Mouse (Mus musculus) limb, embryonic 15.5 days (tissue): ENCODE data around the gene Jazf1. TPM values are rescaled to one million over a fixed set of nuclear protein-coding genes. Genes with fewer than 3 reads are reported as not detected.

Experiments used
- ATAC-seq: fragments of 200-750 bp; cut with Nextera tagmentation; 2 replicates; pipeline ENCODE4 v1.8.0; 2017; ENCODE audit warnings: low read depth, moderate TSS enrichment; ENCODE audit not compliant: insufficient number of reproducible peaks, low FRiP score, low TSS enrichment
- H3K27ac ChIP-seq: fragments of 300-500 bp; sonication (generic); 2 replicates; pipeline ENCODE4 v1.5.1; 2015; ENCODE audit warnings: moderate library complexity, mild to moderate bottlenecking, inconsistent platforms
- H3K27me3 ChIP-seq: fragments of 300-500 bp; sonication (generic); 2 replicates; pipeline ENCODE4 v1.6.1; 2015; ENCODE audit warnings: inconsistent platforms
- H3K36me3 ChIP-seq: fragments of 300-500 bp; sonication (generic); 2 replicates; pipeline ENCODE4 v1.6.1; 2015; ENCODE audit warnings: inconsistent platforms
- H3K4me1 ChIP-seq: fragments of 300-500 bp; sonication (generic); 2 replicates; pipeline ENCODE4 v1.6.1; 2015; ENCODE audit warnings: inconsistent platforms
- H3K4me2 ChIP-seq: fragments of 300-500 bp; sonication (generic); 2 replicates; pipeline ENCODE4 v1.6.1; 2015; ENCODE audit warnings: mild to moderate bottlenecking, inconsistent platforms
- H3K4me3 ChIP-seq: fragments of 300-500 bp; sonication (generic); 2 replicates; pipeline ENCODE4 v1.5.1; 2015; ENCODE audit warnings: mild to moderate bottlenecking, inconsistent platforms
- H3K9ac ChIP-seq: fragments of 300-500 bp; sonication (generic); 2 replicates; pipeline ENCODE4 v1.6.1; 2015; ENCODE audit warnings: inconsistent platforms
- H3K9me3 ChIP-seq: fragments of 300-500 bp; sonication (generic); 2 replicates; pipeline ENCODE4 v1.6.1; 2016; ENCODE audit warnings: inconsistent platforms
- WGBS: fragments of 180-500 bp; shearing (Covaris S2); methylation state at CpG from one replicate; pipeline ENCODE4 v1.1.7; 2015; 5-methylcytosine and 5-hydroxymethylcytosine counted together
- polyA plus RNA-seq: library from polyadenylated mRNA; unstranded; fragments of >200 nt; fragmentation: Nextera tagmentation; extraction: Ambion mirVana; gene quantifications from 2 replicates; pipeline ENCODE4 v1.2.1, GENCODE M21; 2015

The Jazf1 gene
- polyA plus RNA-seq, 1 experiment from 2014 or later = 21.0 TPM

DNA sequence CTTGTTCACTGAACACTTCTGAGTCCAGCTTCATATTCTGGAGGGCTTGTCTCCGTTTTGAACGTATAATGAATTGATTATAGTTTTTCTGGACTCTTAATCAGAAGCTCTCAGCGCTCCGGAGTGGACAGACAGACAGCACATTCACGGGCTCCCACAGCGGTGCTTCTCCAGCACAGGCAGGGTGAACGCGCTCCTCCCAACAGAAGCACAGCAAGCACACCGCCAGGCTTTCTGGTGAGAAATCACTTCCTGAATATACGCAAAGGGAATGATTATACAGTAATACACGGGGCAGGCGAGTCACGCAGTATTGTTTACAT is 174.0 kb downstream of the Jazf1 start:
- Histone ChIP-seq H3K4me3 (no peak overlapping the region), H3K4me1 (peaks cover 10% of the 10 kb centered on the region; the same call in 1 of the 2 replicates), H3K9me3 (no peaks in the 10 kb centered on the region), H3K36me3 (0 out of 2 replicates have a peak, but pooled peaks cover 3% of the 10 kb centered on the region), H3K9ac (no peak overlapping the region), H3K4me2 (no peak overlapping the region), H3K27ac (no peak overlapping the region), H3K27me3 (no peaks in the 10 kb centered on the region)
- whole genome bisulfite sequencing = 66% methylated on average over 13 of the region's 13 CpGs
- no peak for ATAC-seq

DNA sequence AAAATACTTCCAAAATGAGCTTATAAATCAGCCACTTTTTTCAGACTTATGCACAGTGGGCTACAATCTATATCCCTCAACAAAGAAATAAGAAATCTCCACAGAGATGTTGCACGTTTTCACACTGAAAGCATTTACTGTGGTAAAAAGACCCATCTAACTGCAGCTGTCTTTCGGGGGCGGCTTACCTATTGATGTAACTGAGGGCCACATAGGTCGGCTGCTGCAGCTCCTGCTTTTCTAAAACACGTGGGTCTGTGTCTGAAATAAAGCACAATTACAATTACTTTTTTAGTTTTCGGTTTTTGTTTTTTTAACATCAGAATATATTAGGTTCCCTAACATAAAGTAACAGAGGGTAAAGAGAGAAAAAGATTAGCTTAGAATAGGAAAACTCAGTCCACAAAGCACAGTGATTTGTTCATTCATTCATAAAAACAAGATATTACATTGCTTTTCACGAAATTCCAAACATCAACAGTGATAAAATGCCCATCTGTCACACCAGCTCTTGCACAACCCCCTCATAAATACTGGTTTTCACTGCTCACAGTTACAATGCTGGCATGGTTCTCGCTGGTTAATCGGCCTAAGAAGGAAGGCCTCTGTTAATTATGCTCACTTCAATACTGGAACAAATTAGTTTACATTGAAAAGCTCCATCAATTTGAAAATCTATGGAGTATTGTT is 174.5 kb downstream of the Jazf1 start:
- Histone ChIP-seq H3K27ac (no peak overlapping the region), H3K36me3 (0 out of 2 replicates have a peak, but pooled peaks cover 3% of the 10 kb centered on the region), H3K27me3 (no peaks in the 10 kb centered on the region), H3K4me2 (no peak overlapping the region), H3K9me3 (no peaks in the 10 kb centered on the region), H3K4me3 (no peak overlapping the region), H3K9ac (no peak overlapping the region), H3K4me1 (peaks cover 10% of the 10 kb centered on the region; the same call in 1 of the 2 replicates)
- 51% methylated on average over 9 of the region's 9 CpGs for WGBS
- ATAC-seq = no peak

DNA sequence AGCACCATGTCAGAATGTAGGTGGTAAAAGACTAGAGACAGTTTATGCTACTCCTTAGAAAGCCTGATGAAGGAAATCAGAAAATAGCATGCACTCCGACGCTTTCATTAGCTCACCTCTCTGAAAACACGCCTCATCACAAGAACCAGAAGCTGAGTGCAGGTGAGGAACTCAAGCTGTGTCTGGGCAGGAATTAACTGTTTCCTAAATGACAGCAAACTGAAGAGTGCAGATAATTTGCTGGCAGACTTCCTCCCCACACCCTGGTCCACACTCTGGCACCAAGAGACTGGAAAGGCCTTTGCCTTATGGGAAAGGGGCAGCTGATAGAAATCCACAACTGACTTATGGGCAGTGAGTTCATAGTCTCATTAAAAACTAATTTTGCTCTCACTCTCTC is 175.5 kb downstream of the Jazf1 start:
- no peak overlapping the region for H3K9ac ChIP-seq
- ATAC-seq = no peak
- no peaks in the 10 kb centered on the region for H3K27me3 ChIP-seq
- H3K4me3 ChIP-seq = no peak overlapping the region
- H3K9me3 ChIP-seq = no peaks in the 10 kb centered on the region
- no peak overlapping the region for H3K27ac ChIP-seq
- peaks cover 10% of the 10 kb centered on the region; the same call in 1 of the 2 replicates for H3K4me1 ChIP-seq
- no peak overlapping the region for H3K4me2 ChIP-seq
- 0 out of 2 replicates have a peak, but pooled peaks cover 3% of the 10 kb centered on the region for H3K36me3 ChIP-seq
- 51% methylated on average over 3 of the region's 3 CpGs for WGBS

DNA sequence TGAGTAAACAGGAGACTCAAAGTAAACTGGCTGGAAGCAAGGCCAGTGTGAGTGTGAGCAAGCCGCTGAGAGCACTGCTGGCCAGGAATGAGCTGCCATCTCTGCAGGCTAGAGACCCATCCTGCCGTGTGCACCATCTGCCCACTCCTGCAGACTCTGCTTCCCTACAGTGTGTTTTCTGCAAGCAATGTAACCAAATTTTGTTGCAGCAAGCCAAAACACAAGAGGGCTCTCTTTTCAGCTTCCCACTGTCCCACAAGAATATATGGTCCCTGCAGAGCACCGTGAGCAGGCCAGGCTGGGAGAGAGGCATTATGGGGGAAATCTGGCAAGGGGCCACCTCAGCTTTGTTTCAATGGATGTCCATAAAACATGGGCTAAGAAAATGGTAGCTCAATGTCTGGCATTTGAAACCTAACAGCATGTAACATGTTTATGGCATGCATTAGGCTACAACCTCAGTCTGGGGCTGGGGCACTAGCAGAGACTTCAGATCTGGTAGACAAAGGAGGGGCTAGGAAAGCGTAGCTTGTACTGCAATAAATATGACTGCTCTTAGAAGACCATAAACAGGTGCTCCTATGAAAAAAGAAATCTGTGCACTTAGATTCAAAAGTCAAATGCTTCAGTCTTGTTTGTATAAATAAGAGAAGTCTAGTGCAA is 180.8 kb downstream of the Jazf1 start:
- WGBS = 41% methylated on average over 4 of the region's 4 CpGs
- ATAC-seq = no peak
- no peak overlapping the region for H3K27ac ChIP-seq
- H3K4me1 ChIP-seq = no peaks in the 10 kb centered on the region
- 0 out of 2 replicates have a peak, but pooled peaks cover 3% of the 10 kb centered on the region for H3K36me3 ChIP-seq
- no peak overlapping the region for H3K9ac ChIP-seq
- no peak overlapping the region for H3K4me3 ChIP-seq
- no peaks in the 10 kb centered on the region for H3K27me3 ChIP-seq
- H3K4me2 ChIP-seq = no peak overlapping the region
- H3K9me3 ChIP-seq = no peaks in the 10 kb centered on the region

DNA sequence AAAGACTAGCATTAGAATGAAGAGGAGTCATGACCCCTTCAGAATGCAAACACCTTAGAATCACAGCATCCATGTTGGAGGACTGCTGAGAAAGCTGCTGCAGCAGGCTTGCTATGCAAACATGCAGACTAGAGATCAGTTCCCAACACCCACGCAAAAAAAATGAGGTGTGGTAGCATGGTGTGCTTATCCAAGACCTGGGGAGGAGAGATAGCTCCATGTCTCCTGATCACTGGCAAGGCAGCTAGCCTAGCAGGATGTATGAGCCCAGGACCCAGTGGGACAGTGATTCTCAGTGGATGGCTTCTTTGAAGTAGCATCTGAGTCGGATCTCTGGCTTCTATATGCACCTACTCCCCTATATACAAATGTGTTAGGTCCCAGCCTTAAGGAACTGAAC is 184.7 kb downstream of the Jazf1 start:
- no peak overlapping the region for H3K9ac ChIP-seq
- no peak overlapping the region for H3K4me2 ChIP-seq
- no peak overlapping the region for H3K27ac ChIP-seq
- 71% methylated on average over 2 of the region's 2 CpGs for WGBS
- no peaks in the 10 kb centered on the region for H3K36me3 ChIP-seq
- H3K9me3 ChIP-seq = no peaks in the 10 kb centered on the region
- no peak for ATAC-seq
- H3K4me1 ChIP-seq = no peaks in the 10 kb centered on the region
- no peaks in the 10 kb centered on the region for H3K27me3 ChIP-seq
- no peak overlapping the region for H3K4me3 ChIP-seq

DNA sequence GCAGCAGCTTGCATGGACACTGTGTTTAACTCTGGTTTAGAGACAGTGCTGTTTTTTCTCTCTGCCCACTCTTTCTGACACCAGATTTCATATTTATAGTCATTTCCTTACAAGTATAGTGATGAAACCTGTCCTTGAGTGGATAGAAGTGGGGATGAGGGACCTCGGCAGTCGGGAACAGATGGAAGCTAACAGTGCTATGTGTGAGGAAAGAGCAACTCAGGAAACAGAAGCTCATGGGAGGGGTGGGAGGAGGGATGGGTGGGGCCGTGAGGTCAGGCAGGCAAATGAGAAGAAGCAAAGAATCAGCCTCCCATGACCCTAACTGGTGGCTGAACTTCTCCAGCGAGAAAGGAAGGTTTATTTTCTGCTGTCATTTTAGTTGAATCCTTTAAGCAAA is 191.3 kb downstream of the Jazf1 start:
- no peak overlapping the region for H3K27ac ChIP-seq
- H3K27me3 ChIP-seq = no peaks in the 10 kb centered on the region
- H3K4me2 ChIP-seq = no peak overlapping the region
- no peaks in the 10 kb centered on the region for H3K36me3 ChIP-seq
- H3K4me3 ChIP-seq = no peak overlapping the region
- ATAC-seq = no peak
- H3K9me3 ChIP-seq = no peaks in the 10 kb centered on the region
- WGBS = 29% methylated on average over 4 of the region's 4 CpGs
- no peaks in the 10 kb centered on the region for H3K4me1 ChIP-seq
- no peak overlapping the region for H3K9ac ChIP-seq

DNA sequence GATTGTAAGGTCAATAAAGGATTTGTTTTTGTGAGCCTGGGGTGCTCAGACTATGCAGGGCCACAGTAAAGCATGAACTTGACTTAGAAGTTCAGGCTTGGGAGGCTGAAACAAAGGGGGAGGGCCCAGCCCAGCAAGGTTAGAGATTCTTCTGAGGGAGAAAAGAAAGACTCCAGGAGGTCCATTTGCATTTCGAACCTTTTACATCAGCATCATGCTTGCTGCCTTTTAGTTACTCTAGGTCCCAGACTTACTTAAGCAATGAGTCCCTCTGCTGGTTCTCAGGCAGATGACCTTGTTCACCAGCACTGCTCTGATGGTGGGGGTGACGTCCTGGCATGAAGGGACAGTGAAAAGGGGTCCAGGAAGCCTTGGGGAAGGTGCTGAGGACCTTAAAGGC is 197.1 kb downstream of the Jazf1 start:
- H3K4me3 ChIP-seq = no peak overlapping the region
- H3K27me3 ChIP-seq = no peaks in the 10 kb centered on the region
- no peaks in the 10 kb centered on the region for H3K36me3 ChIP-seq
- no peak overlapping the region for H3K27ac ChIP-seq
- no peaks in the 10 kb centered on the region for H3K9me3 ChIP-seq
- no peak overlapping the region for H3K9ac ChIP-seq
- no peak for ATAC-seq
- H3K4me2 ChIP-seq = no peak overlapping the region
- 0 out of 2 replicates have a peak, but pooled peaks cover 14% of the 10 kb centered on the region for H3K4me1 ChIP-seq
- WGBS = 24% methylated on average over 2 of the region's 2 CpGs

DNA sequence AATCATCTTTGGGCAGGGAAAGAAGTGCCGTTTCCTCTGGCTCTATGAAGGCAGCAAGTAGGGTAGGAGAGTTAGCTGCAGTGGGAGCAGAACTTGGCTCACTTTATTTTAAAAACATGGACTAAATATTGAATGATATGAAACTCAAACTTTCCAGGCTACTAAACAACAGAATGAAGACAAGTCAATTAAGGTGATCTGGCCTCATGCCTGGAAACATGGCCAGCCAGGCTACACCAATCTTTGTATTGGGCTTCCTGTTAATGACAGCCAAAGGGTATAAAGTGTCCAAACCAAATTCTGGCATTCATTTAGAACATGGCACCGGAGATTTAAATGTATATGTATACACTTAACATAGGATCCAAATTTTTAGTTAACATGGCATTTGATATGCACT is 199.2 kb downstream of the Jazf1 start:
- no peak overlapping the region for H3K27ac ChIP-seq
- no peaks in the 10 kb centered on the region for H3K9me3 ChIP-seq
- no peaks in the 10 kb centered on the region for H3K36me3 ChIP-seq
- WGBS = 56% methylated on average over 2 of the region's 2 CpGs
- no peak overlapping the region for H3K4me3 ChIP-seq
- H3K27me3 ChIP-seq = 0 out of 2 replicates have a peak, but pooled peaks cover 4% of the 10 kb centered on the region
- no peak for ATAC-seq
- no peak overlapping the region for H3K9ac ChIP-seq
- no peak overlapping the region for H3K4me2 ChIP-seq
- peaks cover 29% of the 10 kb centered on the region for H3K4me1 ChIP-seq

DNA sequence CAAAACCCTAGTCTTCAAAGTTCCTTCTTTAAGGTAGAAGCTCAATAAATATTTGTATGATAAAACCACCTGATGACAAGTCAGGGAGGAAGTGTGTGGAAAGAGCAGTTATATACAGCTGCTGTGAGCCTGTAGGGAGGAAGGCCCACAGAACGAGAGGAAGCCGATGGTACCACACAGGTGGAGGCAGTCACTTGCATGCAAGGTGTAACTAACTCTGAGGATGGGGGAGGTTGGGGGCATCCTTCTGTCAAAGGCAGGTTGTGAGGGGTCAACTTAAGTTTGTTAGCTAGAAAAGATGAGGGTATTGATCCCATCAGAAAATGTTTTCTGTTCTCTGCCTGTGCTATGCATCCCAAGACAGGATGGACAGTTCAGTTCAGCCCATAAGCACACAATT is 200.1 kb downstream of the Jazf1 start:
- Histone ChIP-seq H3K27ac (no peak overlapping the region), H3K27me3 (0 out of 2 replicates have a peak, but pooled peaks cover 5% of the 10 kb centered on the region), H3K4me3 (no peak overlapping the region), H3K9ac (no peak overlapping the region), H3K9me3 (no peaks in the 10 kb centered on the region), H3K4me2 (no peak overlapping the region), H3K4me1 (peaks cover 29% of the 10 kb centered on the region), H3K36me3 (no peaks in the 10 kb centered on the region)
- WGBS = 60% methylated on average over 2 of the region's 2 CpGs
- no peak for ATAC-seq

DNA sequence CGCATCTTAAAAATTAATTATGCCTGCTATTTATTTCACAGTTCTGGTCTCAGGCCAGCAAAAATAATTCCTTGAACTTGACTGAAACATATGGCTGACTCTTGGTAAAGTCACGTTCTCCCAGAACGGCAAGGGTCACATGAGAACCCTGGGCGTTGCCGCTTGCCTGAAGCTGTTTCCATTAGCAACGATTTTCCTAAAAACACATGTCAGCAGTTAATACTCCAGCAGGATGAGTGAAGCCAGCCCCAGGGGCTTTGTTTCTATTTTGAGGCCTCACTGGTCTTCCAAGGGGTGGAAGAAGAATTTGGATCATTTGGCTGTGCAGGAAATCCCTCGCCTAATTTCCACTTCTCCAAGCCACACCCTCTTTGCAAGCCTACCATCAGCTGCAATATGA is 206.5 kb downstream of the Jazf1 start:
- WGBS = 4% methylated on average over 7 of the region's 7 CpGs
- no peaks in the 10 kb centered on the region for H3K9me3 ChIP-seq
- peaks cover 52% of the 10 kb centered on the region for H3K4me1 ChIP-seq
- H3K27me3 ChIP-seq = 0 out of 2 replicates have a peak, but pooled peaks cover 7% of the 10 kb centered on the region
- no peaks in the 10 kb centered on the region for H3K36me3 ChIP-seq
- H3K27ac ChIP-seq = peak overlapping the region; percentile 80
- no peak overlapping the region for H3K9ac ChIP-seq
- 0 out of 2 replicates have a peak overlapping the region, but pooled peaks have one; percentile 1 for H3K4me2 ChIP-seq
- peak; percentile 78 for ATAC-seq
- H3K4me3 ChIP-seq = no peak overlapping the region

DNA sequence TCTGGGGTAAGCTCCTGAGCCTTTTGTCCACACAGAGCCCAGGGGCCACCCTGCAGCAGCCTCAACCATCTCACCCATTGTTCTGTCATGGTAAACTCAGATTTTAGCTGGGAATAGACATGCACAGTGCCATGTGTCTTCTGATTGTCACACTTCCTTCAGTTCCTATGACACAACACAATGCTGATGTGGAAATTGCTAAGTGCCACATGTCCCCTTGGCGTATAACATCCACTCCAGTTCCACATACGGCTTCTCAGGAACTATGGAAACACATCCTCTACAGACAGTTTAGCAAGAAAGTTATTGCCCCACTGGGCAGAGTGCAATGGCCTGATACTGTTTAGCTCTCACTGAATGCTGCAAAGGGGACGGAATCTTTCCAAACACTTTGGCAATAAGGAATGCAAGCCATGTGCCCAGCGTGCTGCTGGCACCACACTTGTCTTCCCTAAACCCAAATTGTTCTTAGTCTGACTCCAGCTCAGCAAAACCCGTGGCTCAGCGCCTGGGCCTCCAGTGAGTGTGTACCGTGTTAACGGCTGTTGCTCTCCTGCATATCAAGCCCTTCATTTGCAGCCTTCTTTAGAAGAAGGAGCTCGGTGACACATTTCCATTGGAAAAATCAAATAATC is 207.1 kb downstream of the Jazf1 start:
- 27% methylated on average over 9 of the region's 9 CpGs for WGBS

DNA sequence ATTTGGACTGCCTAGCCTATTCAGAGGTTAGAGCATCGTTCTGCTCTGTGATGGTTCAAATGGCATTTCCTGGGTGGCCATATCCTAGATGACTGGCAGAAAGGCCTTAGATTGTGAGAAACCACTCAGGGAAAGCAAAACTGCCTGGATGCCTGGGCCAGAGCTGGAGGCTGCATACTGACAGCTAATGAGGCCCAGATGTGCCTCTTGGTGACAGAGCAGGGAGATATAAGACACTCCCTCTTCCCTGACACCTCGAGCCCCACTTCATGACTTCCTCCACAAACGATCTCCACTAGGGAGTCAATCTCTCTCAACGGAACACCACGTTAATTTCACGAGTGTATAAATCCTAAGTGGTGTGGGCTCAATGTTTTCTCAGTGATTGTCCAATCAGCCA is 207.7 kb downstream of the Jazf1 start:
- H3K9ac ChIP-seq = no peak overlapping the region
- 0 out of 2 replicates have a peak, but pooled peaks cover 7% of the 10 kb centered on the region for H3K27me3 ChIP-seq
- no peaks in the 10 kb centered on the region for H3K36me3 ChIP-seq
- peaks cover 58% of the 10 kb centered on the region for H3K4me1 ChIP-seq
- no peak overlapping the region for H3K4me3 ChIP-seq
- peak overlapping the region; percentile 80 for H3K27ac ChIP-seq
- WGBS = 22% methylated on average over 6 of the region's 6 CpGs
- no peaks in the 10 kb centered on the region for H3K9me3 ChIP-seq
- no peak for ATAC-seq
- no peak overlapping the region for H3K4me2 ChIP-seq

More for the DNA sequence above, 207.1 kb downstream of the Jazf1 start:
- H3K4me2 ChIP-seq = no peak overlapping the region
- 0 out of 2 replicates have a peak, but pooled peaks cover 7% of the 10 kb centered on the region for H3K27me3 ChIP-seq
- H3K9me3 ChIP-seq = no peaks in the 10 kb centered on the region
- H3K4me1 ChIP-seq = peaks cover 58% of the 10 kb centered on the region
- no peaks in the 10 kb centered on the region for H3K36me3 ChIP-seq
- peak; percentile 74 for ATAC-seq
- H3K9ac ChIP-seq = no peak overlapping the region
- H3K27ac ChIP-seq = peak overlapping the region; percentile 80
- no peak overlapping the region for H3K4me3 ChIP-seq
